Mouse (Mus musculus): Measurements from ENCODE around the gene Cox6b1. TPM values are rescaled to one million over a fixed set of nuclear protein-coding genes. Genes with fewer than 3 reads are reported as not detected.

Cox6b1 gene
- polyA plus RNA-seq, 1 experiment = 1,575 TPM

DNA sequence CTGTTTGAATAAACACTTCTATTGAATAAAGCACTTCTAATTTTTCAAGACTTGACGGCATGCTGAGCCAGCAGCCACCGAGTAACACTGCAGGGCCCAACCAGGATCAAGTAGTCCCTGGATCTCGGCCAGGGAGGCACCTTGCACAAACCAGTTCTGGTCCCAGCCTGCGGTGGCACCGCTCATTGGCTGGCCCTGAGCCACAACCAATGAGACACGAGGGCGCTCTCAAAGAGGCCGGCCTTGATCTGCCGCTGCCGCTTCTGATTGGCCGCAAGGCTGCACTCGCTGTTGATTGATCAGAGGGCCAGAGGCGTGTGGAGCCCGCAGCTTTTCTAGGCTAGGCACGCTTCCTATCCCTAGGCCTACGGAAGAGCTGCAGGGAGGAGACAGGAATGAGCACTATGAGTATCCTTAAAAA, 26.0 kb downstream of the Cox6b1 start:
- Histone ChIP-seq H3K27me3 (replicated peaks; ENCODE audit: control insufficient read depth, insufficient read depth, low read length) (no peaks in the 10 kb centered on the region; the same call in 1 of the 2 replicates), H3K4me1 (ENCODE audit: control insufficient read depth, insufficient read depth, low read length) (peaks cover 8% of the 10 kb centered on the region), H3K4me3 (ENCODE audit: insufficient read depth, low read depth, low read length) (no peak overlapping the region), H3K27ac (ENCODE audit: insufficient read depth, low read depth, low read length) (peak overlapping the region; percentile 89), H3K36me3 (ENCODE audit: control insufficient read depth, insufficient read depth, low read length) (no peaks in the 10 kb centered on the region)
- 3% methylated on average over 16 of the region's 16 CpGs for WGBS
- DNase-seq = peak; percentile 99
- no peak for TF ChIP-seq CTCF (conservative IDR thresholded peaks at IDR 0.05; ENCODE audit: insufficient read depth, insufficient read length, low read depth, low read length)
- no peak for TF ChIP-seq POLR2A (IDR thresholded peaks at IDR 0.05; ENCODE audit: low read depth, low read length)

DNA sequence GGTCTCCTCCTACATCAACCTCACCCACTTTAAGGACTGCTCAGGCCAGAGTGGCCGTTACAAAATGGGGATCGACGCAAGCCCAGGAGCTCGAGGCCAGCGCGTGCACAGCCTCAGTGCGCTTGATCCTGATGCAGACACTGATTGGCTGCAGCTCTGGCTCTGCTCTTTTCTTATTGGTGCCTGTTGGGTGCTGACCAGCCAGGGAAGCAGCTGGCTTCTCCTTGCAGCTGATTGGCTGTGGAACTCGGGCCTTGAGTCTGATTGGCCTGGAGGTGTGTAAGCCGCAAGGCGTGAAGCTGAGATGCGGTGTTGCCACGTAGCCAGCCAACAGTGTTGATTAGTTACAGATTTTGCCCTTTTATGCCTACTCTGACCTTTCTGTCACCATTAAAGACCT, 27.2 kb downstream of the Cox6b1 start, which contains the start of gene Zbtb32:
Zbtb32 (minus strand) TSS at position 124 of the 400 bp plus-strand sequence.
- no peak for DNase-seq
- H3K27ac ChIP-seq (ENCODE audit: insufficient read depth, low read depth, low read length) = peak within 1 kb of the TSS; percentile 28
- H3K4me3 ChIP-seq (ENCODE audit: insufficient read depth, low read depth, low read length) = no peak within 1 kb of the TSS
- no peaks in the 10 kb centered on the region; the same call in 1 of the 2 replicates for H3K27me3 ChIP-seq (replicated peaks; ENCODE audit: control insufficient read depth, insufficient read depth, low read length)
- H3K36me3 ChIP-seq (ENCODE audit: control insufficient read depth, insufficient read depth, low read length) = no peaks in the 10 kb centered on the region
- TF ChIP-seq POLR2A (IDR thresholded peaks at IDR 0.05; ENCODE audit: low read depth, low read length) = no peak
- TF ChIP-seq CTCF (conservative IDR thresholded peaks at IDR 0.05; ENCODE audit: insufficient read depth, insufficient read length, low read depth, low read length) = no peak
- 92% methylated on average over 12 of the region's 12 CpGs for WGBS
- H3K4me1 ChIP-seq (ENCODE audit: control insufficient read depth, insufficient read depth, low read length) = peaks cover 8% of the 10 kb centered on the region

DNA sequence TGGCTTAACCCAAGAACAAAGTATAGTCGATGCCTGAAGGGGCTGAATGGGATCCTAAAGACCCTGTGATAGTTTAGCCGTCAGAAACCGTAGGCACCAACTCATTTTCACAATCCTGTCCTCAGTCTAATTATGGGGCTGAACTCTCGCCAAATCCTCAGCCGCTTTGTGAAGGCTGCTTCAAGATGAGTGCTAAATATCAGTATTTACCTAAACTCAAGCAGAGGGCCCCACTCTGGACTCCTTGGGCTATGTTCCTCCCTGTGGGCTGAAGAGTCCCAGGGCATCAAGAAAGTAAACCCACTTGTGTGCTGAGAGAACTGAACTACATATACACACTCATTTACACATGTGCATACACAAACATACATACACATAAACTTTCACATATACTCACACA, 29.1 kb downstream of the Cox6b1 start:
- H3K27me3 ChIP-seq (replicated peaks; ENCODE audit: control insufficient read depth, insufficient read depth, low read length) = no peaks in the 10 kb centered on the region; the same call in 1 of the 2 replicates
- H3K27ac ChIP-seq (ENCODE audit: insufficient read depth, low read depth, low read length) = no peak overlapping the region
- whole genome bisulfite sequencing = 83% methylated on average over 5 of the region's 5 CpGs

DNA sequence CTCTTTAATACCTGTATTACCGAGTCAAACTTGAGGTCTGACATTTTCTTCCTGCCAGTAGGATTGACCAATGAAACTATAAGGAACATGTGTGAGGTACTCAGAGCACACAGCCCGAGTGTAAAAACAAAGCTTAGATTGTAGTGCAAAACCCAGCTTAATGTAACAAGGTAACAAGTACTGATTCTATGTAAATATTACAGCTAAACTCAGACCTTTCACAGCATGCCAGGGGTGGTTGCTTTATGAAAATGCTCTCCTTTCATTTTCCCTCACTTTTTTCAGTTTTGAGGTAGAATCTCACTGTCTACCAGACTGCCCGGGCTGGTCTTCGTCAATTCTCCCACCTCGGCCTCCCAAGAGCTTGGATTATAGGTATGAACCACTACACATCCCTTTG, 29.9 kb downstream of the Cox6b1 start:
- Histone ChIP-seq H3K27ac (ENCODE audit: insufficient read depth, low read depth, low read length) (no peak overlapping the region), H3K4me3 (ENCODE audit: insufficient read depth, low read depth, low read length) (no peak overlapping the region), H3K4me1 (ENCODE audit: control insufficient read depth, insufficient read depth, low read length) (no peaks in the 10 kb centered on the region; the same call in 1 of the 2 replicates), H3K36me3 (ENCODE audit: control insufficient read depth, insufficient read depth, low read length) (no peaks in the 10 kb centered on the region), H3K27me3 (replicated peaks; ENCODE audit: control insufficient read depth, insufficient read depth, low read length) (no peaks in the 10 kb centered on the region; the same call in 1 of the 2 replicates)
- WGBS = 81% methylated on average over 5 of the region's 5 CpGs
- no peak for DNase-seq
- TF ChIP-seq POLR2A (IDR thresholded peaks at IDR 0.05; ENCODE audit: low read depth, low read length) (no peak), CTCF (conservative IDR thresholded peaks at IDR 0.05; ENCODE audit: insufficient read depth, insufficient read length, low read depth, low read length) (no peak)

More for the DNA sequence above, 29.1 kb downstream of the Cox6b1 start:
- no peak overlapping the region for H3K4me3 ChIP-seq (ENCODE audit: insufficient read depth, low read depth, low read length)
- H3K4me1 ChIP-seq (ENCODE audit: control insufficient read depth, insufficient read depth, low read length) = no peaks in the 10 kb centered on the region; the same call in 1 of the 2 replicates
- no peaks in the 10 kb centered on the region for H3K36me3 ChIP-seq (ENCODE audit: control insufficient read depth, insufficient read depth, low read length)
- no peak for DNase-seq
- no peak for TF ChIP-seq CTCF (conservative IDR thresholded peaks at IDR 0.05; ENCODE audit: insufficient read depth, insufficient read length, low read depth, low read length)
- no peak for TF ChIP-seq POLR2A (IDR thresholded peaks at IDR 0.05; ENCODE audit: low read depth, low read length)

DNA sequence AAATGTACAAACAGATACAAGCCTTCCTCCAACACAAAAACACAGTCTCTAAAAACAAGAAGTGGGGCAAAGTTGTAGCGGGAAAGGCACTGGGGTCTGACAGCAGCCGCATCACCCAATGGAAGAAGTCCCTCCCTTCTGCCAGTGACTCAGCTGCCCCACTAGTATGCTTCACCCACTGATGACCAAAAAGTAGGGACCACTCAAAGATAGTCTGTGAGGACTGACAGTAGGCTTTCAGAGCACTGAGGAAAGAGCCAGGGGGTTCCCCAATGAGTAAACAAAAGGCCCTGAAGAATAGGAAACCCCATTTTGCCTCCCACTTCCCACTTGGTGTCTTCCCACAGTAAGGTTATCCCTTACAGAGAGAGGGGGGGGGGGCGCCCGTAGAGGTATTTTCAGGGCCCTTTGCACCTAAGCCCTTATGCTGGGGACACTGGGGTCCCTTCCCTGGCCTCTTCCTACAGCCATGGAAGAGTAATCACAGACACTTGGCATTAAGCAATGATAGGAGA, 31.4 kb downstream of the Cox6b1 start:
- DNase-seq = no peak
- H3K4me1 ChIP-seq (ENCODE audit: control insufficient read depth, insufficient read depth, low read length) = peaks cover 4% of the 10 kb centered on the region; the same call in 1 of the 2 replicates
- TF ChIP-seq POLR2A (IDR thresholded peaks at IDR 0.05; ENCODE audit: low read depth, low read length) = no peak
- TF ChIP-seq CTCF (conservative IDR thresholded peaks at IDR 0.05; ENCODE audit: insufficient read depth, insufficient read length, low read depth, low read length) = no peak
- no peak overlapping the region for H3K4me3 ChIP-seq (ENCODE audit: insufficient read depth, low read depth, low read length)
- H3K36me3 ChIP-seq (ENCODE audit: control insufficient read depth, insufficient read depth, low read length) = no peaks in the 10 kb centered on the region
- no peak overlapping the region for H3K27ac ChIP-seq (ENCODE audit: insufficient read depth, low read depth, low read length)
- no peaks in the 10 kb centered on the region; the same call in 1 of the 2 replicates for H3K27me3 ChIP-seq (replicated peaks; ENCODE audit: control insufficient read depth, insufficient read depth, low read length)
- WGBS = 63% methylated on average over 4 of the region's 4 CpGs

DNA sequence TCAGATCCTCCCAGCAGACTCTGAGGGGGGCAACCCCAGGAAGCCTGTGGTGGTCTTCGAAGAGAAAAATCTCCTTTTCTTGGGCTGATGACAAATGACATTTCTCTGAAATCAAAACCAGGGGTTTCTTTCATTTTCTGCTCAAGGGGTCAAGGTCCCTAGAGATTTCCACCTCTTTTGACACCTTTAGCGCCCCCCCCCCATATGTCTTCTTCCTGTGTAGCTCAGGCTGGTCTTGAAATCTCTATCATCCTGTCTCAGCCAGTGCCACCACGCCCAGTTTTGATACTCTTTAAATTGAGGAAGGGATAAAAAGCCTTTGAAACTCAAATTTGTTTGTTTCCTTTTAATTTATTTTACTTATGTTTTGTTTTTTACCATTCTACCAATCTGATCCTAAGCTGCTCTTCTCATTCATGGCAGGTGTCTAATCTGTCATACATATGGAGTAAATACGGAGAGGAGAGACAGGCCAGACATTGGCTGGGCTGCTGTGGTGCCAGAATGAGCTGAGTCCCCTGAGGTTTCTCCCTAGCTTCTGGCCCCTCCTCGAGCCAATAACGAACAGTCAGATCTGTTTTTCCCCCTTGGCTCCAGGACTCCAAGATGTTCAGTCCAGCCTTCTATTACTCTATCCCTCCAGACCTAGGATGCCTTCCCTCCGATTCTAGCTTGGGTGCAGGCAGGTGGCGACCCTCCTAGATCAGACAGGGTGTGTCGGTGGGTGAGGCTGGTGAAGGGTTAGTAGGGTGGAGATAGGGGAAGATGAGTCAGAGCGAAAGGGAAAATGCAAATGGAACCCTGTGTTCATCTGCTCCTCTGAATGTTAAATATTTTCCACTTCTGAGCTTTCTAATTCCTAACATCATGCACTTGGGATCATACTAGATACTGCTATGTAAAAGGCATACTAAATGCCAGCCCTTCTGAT, 32.1 kb downstream of the Cox6b1 start:
- whole genome bisulfite sequencing = 77% methylated on average over 10 of the region's 10 CpGs
- DNase-seq = no peak
- H3K27ac ChIP-seq (ENCODE audit: insufficient read depth, low read depth, low read length) = no peak overlapping the region
- no peaks in the 10 kb centered on the region for H3K36me3 ChIP-seq (ENCODE audit: control insufficient read depth, insufficient read depth, low read length)
- no peaks in the 10 kb centered on the region; the same call in 1 of the 2 replicates for H3K27me3 ChIP-seq (replicated peaks; ENCODE audit: control insufficient read depth, insufficient read depth, low read length)
- peaks cover 4% of the 10 kb centered on the region; the same call in 1 of the 2 replicates for H3K4me1 ChIP-seq (ENCODE audit: control insufficient read depth, insufficient read depth, low read length)
- H3K4me3 ChIP-seq (ENCODE audit: insufficient read depth, low read depth, low read length) = no peak overlapping the region
- TF ChIP-seq CTCF (conservative IDR thresholded peaks at IDR 0.05; ENCODE audit: insufficient read depth, insufficient read length, low read depth, low read length) (no peak), POLR2A (IDR thresholded peaks at IDR 0.05; ENCODE audit: low read depth, low read length) (no peak)

All from kidney, adult 2 months (tissue).